Mouse (Mus musculus): ENCODE measurements around the gene Sept12. TPM values are rescaled to one million over a fixed set of nuclear protein-coding genes. Genes with fewer than 3 reads are reported as not detected.

The Sept12 gene
- polyA plus RNA-seq, 1 experiment from 2014 or later, result not detected

DNA sequence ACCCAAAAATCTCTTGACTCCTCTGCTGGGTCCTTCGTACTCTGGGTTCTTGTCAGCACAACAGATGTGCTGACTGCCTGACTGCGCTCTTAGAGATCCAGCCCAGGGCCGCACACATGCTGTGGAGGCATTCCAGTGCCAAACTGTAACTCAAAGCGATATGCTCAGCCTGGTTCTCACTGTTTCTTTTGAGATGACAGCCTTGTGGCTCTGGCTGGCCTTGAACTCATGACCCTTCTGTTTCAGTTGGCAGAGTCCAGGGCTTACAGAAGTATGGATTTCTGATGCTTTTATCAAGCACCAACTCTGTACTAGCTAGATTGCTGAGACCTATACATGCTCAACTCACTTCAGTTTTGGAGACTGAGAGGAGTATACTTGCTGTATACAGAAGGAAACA, 4.4 kb downstream of the Sept12 start:
- Histone ChIP-seq H3K36me3 (ENCODE audit: control insufficient read depth, insufficient read depth, low read length) (no peaks in the 10 kb centered on the region), H3K27me3 (ENCODE audit: control insufficient read depth, insufficient read depth, low read length) (no peaks in the 10 kb centered on the region), H3K27ac (ENCODE audit: low read depth, low read length) (no peak overlapping the region), H3K4me3 (ENCODE audit: low read depth, low read length) (no peak overlapping the region), H3K9ac (ENCODE audit: low read depth, low read length) (no peak overlapping the region), H3K4me1 (replicated peaks; ENCODE audit: control insufficient read depth, insufficient read depth, low read length) (no peaks in the 10 kb centered on the region), H3K4me2 (replicated peaks; ENCODE audit: low read depth, low read length) (no peak overlapping the region), H3K9me3 (ENCODE audit: control insufficient read depth, low read length) (no peaks in the 10 kb centered on the region)
- DNase-seq (ENCODE audit: low spot score), result no peak
- WGBS, result 80% methylated on average over 4 of the region's 4 CpGs
- ATAC-seq (ENCODE audit: low FRiP score), result no peak

GRCm38 (mm10) chr16:4984717-4985116, 12.9 kb downstream of the Sept12 start:
- Histone ChIP-seq H3K4me3 (ENCODE audit: low read depth, low read length) (no peak overlapping the region), H3K27ac (ENCODE audit: low read depth, low read length) (no peak overlapping the region), H3K9ac (ENCODE audit: low read depth, low read length) (no peak overlapping the region), H3K36me3 (ENCODE audit: control insufficient read depth, insufficient read depth, low read length) (no peaks in the 10 kb centered on the region), H3K9me3 (ENCODE audit: control insufficient read depth, low read length) (no peaks in the 10 kb centered on the region), H3K27me3 (ENCODE audit: control insufficient read depth, insufficient read depth, low read length) (no peaks in the 10 kb centered on the region), H3K4me2 (replicated peaks; ENCODE audit: low read depth, low read length) (no peak overlapping the region), H3K4me1 (replicated peaks; ENCODE audit: control insufficient read depth, insufficient read depth, low read length) (no peaks in the 10 kb centered on the region)
- 95% methylated on average over 12 of the region's 12 CpGs for WGBS
- ATAC-seq (ENCODE audit: low FRiP score) (no peak), DNase-seq (ENCODE audit: low spot score) (no peak)

GRCm38 (mm10) chr16:4979755-4980380, 17.8 kb downstream of the Sept12 start:
- Histone ChIP-seq H3K4me1 (replicated peaks; ENCODE audit: control insufficient read depth, insufficient read depth, low read length) (no peaks in the 10 kb centered on the region), H3K27ac (ENCODE audit: low read depth, low read length) (no peak overlapping the region), H3K4me3 (ENCODE audit: low read depth, low read length) (no peak overlapping the region), H3K27me3 (ENCODE audit: control insufficient read depth, insufficient read depth, low read length) (no peaks in the 10 kb centered on the region), H3K9ac (ENCODE audit: low read depth, low read length) (no peak overlapping the region), H3K36me3 (ENCODE audit: control insufficient read depth, insufficient read depth, low read length) (no peaks in the 10 kb centered on the region), H3K9me3 (ENCODE audit: control insufficient read depth, low read length) (no peaks in the 10 kb centered on the region), H3K4me2 (replicated peaks; ENCODE audit: low read depth, low read length) (no peak overlapping the region)
- WGBS, result 75% methylated on average over 4 of the region's 4 CpGs
- DNase-seq (ENCODE audit: low spot score) (peak; percentile 49), ATAC-seq (ENCODE audit: low FRiP score) (no peak)

DNA sequence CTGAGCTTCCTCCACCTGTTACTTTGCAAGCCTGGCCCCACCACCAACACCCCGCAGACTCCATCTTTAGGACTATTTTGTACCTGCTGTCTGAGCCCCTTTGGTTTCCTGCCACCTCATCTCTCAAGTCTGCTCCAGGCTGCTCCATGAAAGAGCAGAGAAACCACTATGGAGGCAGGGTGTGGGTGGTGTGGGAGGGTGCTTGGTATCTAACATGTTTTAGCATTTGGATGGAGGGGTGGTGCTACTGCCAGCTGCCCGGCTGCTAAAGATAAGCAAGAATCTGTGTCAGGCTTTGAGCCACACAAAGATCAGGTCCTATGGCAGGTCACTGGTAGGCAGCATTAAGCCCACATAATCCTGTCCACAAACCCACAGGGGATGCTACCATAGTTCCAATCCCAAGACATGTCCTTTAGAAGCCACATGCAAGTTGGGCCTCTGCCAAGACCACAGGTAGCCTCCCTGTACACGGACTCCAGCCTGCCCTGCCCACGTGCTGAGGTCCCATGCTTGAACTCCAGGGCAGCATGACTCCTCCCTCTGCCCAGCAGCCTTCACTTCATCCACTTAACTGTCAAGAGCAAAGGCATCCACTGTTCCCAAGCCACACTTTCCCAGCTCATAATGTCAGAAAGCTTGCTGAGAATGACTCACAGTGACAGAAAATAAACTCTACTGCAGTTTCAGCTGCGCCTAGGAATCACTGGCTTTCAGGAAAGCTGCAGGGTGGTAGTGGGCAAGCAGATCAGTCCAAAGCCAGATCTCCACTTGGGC, 19.2 kb downstream of the Sept12 start:
- no peak overlapping the region for H3K4me3 ChIP-seq (ENCODE audit: low read depth, low read length)
- H3K4me1 ChIP-seq (replicated peaks; ENCODE audit: control insufficient read depth, insufficient read depth, low read length), result no peaks in the 10 kb centered on the region
- 72% methylated on average over 5 of the region's 5 CpGs for WGBS
- H3K9me3 ChIP-seq (ENCODE audit: control insufficient read depth, low read length), result no peaks in the 10 kb centered on the region
- no peak overlapping the region for H3K27ac ChIP-seq (ENCODE audit: low read depth, low read length)
- no peaks in the 10 kb centered on the region for H3K36me3 ChIP-seq (ENCODE audit: control insufficient read depth, insufficient read depth, low read length)
- H3K27me3 ChIP-seq (ENCODE audit: control insufficient read depth, insufficient read depth, low read length), result no peaks in the 10 kb centered on the region
- no peak overlapping the region for H3K9ac ChIP-seq (ENCODE audit: low read depth, low read length)
- no peak overlapping the region for H3K4me2 ChIP-seq (replicated peaks; ENCODE audit: low read depth, low read length)
- DNase-seq (ENCODE audit: low spot score), result no peak
- no peak for ATAC-seq (ENCODE audit: low FRiP score)

GRCm38 (mm10) chr16:4976180-4976579, 21.5 kb downstream of the Sept12 start:
- H3K9ac ChIP-seq (ENCODE audit: low read depth, low read length), result no peak overlapping the region
- no peak overlapping the region for H3K27ac ChIP-seq (ENCODE audit: low read depth, low read length)
- no peaks in the 10 kb centered on the region for H3K36me3 ChIP-seq (ENCODE audit: control insufficient read depth, insufficient read depth, low read length)
- H3K27me3 ChIP-seq (ENCODE audit: control insufficient read depth, insufficient read depth, low read length), result no peaks in the 10 kb centered on the region
- H3K4me2 ChIP-seq (replicated peaks; ENCODE audit: low read depth, low read length), result no peak overlapping the region
- no peaks in the 10 kb centered on the region for H3K9me3 ChIP-seq (ENCODE audit: control insufficient read depth, low read length)
- H3K4me3 ChIP-seq (ENCODE audit: low read depth, low read length), result no peak overlapping the region
- ATAC-seq (ENCODE audit: low FRiP score), result no peak
- WGBS, result 78% methylated on average over 2 of the region's 2 CpGs
- no peak for DNase-seq (ENCODE audit: low spot score)
- no peaks in the 10 kb centered on the region for H3K4me1 ChIP-seq (replicated peaks; ENCODE audit: control insufficient read depth, insufficient read depth, low read length)

DNA sequence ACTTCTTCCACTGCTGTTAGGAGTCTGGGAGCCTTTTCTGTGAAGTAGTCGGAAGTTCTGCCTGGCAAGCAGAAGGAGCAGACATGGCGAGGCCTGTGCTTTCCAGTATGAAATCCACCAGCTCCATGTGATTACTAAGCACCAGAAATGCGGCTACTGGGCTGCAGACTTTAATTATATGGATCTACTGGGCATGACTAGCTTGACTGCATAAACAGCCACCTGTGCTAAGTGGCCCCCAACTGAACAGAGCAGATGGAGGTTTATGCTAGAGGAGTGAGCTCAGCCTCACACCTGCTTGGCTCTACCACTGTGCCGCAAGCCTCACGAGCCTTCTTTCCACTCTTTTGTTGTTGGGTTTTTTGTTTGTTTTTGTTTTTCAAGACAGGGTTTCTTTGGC, 23.1 kb downstream of the Sept12 start:
- no peak overlapping the region for H3K4me2 ChIP-seq (replicated peaks; ENCODE audit: low read depth, low read length)
- ATAC-seq (ENCODE audit: low FRiP score) (no peak), DNase-seq (ENCODE audit: low spot score) (no peak)
- no peaks in the 10 kb centered on the region for H3K36me3 ChIP-seq (ENCODE audit: control insufficient read depth, insufficient read depth, low read length)
- H3K9ac ChIP-seq (ENCODE audit: low read depth, low read length), result no peak overlapping the region
- WGBS, result 82% methylated on average over 5 of the region's 5 CpGs
- H3K4me1 ChIP-seq (replicated peaks; ENCODE audit: control insufficient read depth, insufficient read depth, low read length), result no peaks in the 10 kb centered on the region
- H3K27ac ChIP-seq (ENCODE audit: low read depth, low read length), result no peak overlapping the region
- H3K4me3 ChIP-seq (ENCODE audit: low read depth, low read length), result no peak overlapping the region
- H3K9me3 ChIP-seq (ENCODE audit: control insufficient read depth, low read length), result no peaks in the 10 kb centered on the region
- H3K27me3 ChIP-seq (ENCODE audit: control insufficient read depth, insufficient read depth, low read length), result no peaks in the 10 kb centered on the region

- Histone ChIP-seq H3K4me2 (replicated peaks; ENCODE audit: low read depth, low read length) (no peak overlapping the region), H3K27ac (ENCODE audit: low read depth, low read length) (no peak overlapping the region), H3K9ac (ENCODE audit: low read depth, low read length) (no peak overlapping the region), H3K27me3 (ENCODE audit: control insufficient read depth, insufficient read depth, low read length) (no peaks in the 10 kb centered on the region), H3K4me1 (replicated peaks; ENCODE audit: control insufficient read depth, insufficient read depth, low read length) (no peaks in the 10 kb centered on the region), H3K36me3 (ENCODE audit: control insufficient read depth, insufficient read depth, low read length) (no peaks in the 10 kb centered on the region), H3K9me3 (ENCODE audit: control insufficient read depth, low read length) (no peaks in the 10 kb centered on the region), H3K4me3 (ENCODE audit: low read depth, low read length) (no peak overlapping the region)
- 82% methylated on average over 4 of the region's 4 CpGs for WGBS
- DNase-seq (ENCODE audit: low spot score), result no peak
- ATAC-seq (ENCODE audit: low FRiP score), result no peak
Observed at GRCm38 (mm10) chr16:4971626-4972025, 26.0 kb downstream of the Sept12 start.

DNA sequence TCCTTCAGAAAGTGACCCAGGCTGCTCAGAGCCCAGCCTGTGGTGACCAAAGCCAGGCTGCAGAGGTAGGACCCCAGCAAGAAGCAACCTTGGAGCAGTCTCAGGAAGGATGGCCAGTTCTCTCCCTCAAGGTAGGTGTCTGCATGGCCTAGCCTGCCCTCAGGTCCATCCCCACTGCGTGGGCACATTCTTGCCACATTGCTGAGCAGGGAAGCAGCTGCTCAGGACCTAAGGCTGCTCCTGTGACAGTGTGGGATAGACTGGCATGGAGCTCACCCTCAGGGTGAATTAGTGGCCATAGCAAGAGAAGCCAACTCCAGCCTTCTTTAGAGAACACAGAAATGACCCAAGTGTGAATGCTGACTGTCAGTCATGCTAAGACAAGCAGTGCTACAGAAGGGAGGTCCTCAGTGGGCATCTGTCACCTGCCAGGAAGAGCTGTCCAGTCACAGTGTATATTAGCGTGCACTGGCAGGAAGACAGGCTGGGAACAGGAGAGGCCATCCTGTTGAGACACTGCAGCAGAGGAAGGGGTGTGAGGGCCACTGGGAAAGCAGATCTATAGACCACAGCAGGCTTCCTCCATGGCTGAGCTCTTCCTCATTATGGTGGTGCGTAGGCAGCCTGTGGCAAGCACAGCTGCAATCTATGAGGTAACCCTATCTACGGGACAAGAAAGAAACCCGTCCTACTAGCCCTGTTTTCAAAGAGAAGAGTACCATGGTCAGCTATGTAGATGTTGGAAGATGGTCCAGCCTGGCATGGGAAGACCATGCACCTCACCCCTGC, 28.4 kb downstream of the Sept12 start:
- Histone ChIP-seq H3K4me3 (ENCODE audit: low read depth, low read length) (no peak overlapping the region), H3K27ac (ENCODE audit: low read depth, low read length) (no peak overlapping the region), H3K36me3 (ENCODE audit: control insufficient read depth, insufficient read depth, low read length) (no peaks in the 10 kb centered on the region), H3K9ac (ENCODE audit: low read depth, low read length) (no peak overlapping the region), H3K27me3 (ENCODE audit: control insufficient read depth, insufficient read depth, low read length) (no peaks in the 10 kb centered on the region), H3K4me1 (replicated peaks; ENCODE audit: control insufficient read depth, insufficient read depth, low read length) (no peaks in the 10 kb centered on the region), H3K4me2 (replicated peaks; ENCODE audit: low read depth, low read length) (no peak overlapping the region), H3K9me3 (ENCODE audit: control insufficient read depth, low read length) (no peaks in the 10 kb centered on the region)
- DNase-seq (ENCODE audit: low spot score) (no peak), ATAC-seq (ENCODE audit: low FRiP score) (no peak)
- whole genome bisulfite sequencing, result 88% methylated on average over 5 of the region's 5 CpGs

Data from hindbrain, embryonic 11.5 days (tissue).